Mouse (Mus musculus) embryonic facial prominence, embryonic 14.5 days (tissue): ENCODE data around the gene Ctf2. TPM values are rescaled to one million over a fixed set of nuclear protein-coding genes. Genes with fewer than 3 reads are reported as not detected.

Source experiments
- ATAC-seq: fragments of 200-750 bp; cut with Nextera tagmentation; 2 replicates; pipeline ENCODE4 v1.8.0; 2017; ENCODE audit warnings: low read depth, moderate number of reproducible peaks, moderate TSS enrichment
- DNase-seq: peaks from one replicate; pipeline ENCODE4 v3.0.0-alpha.2; 2015; ENCODE audit warnings: low spot score
- H3K27ac ChIP-seq: fragments of 300-500 bp; sonication (generic); replicated peaks from 2 replicates; pipeline ENCODE4 v1.5.1; 2014; ENCODE audit warnings: low read depth, mild to moderate bottlenecking, low read length, moderate library complexity
- H3K27me3 ChIP-seq: fragments of 300-500 bp; sonication (generic); replicated peaks from 2 replicates; pipeline ENCODE4 v1.6.1; 2014; ENCODE audit warnings: low read length; ENCODE audit not compliant: control insufficient read depth, insufficient read depth
- H3K36me3 ChIP-seq: fragments of 300-500 bp; sonication (generic); 2 replicates; pipeline ENCODE4 v1.6.1; 2014; ENCODE audit warnings: low read length, mixed read lengths; ENCODE audit not compliant: control insufficient read depth, insufficient read depth
- H3K4me1 ChIP-seq: fragments of 300-500 bp; sonication (generic); 2 replicates; pipeline ENCODE4 v1.6.1; 2014; ENCODE audit warnings: antibody characterized with exemption, low read length; ENCODE audit not compliant: control insufficient read depth, insufficient read depth
- H3K4me2 ChIP-seq: fragments of 300-500 bp; sonication (generic); 2 replicates; pipeline ENCODE4 v1.6.1; 2014; ENCODE audit warnings: low read depth, mild to moderate bottlenecking, low read length, moderate library complexity, mixed read lengths
- H3K4me3 ChIP-seq: fragments of 300-500 bp; sonication (generic); 2 replicates; pipeline ENCODE4 v1.5.1; 2014; ENCODE audit warnings: low read depth, mild to moderate bottlenecking, low read length
- H3K9ac ChIP-seq: fragments of 300-500 bp; sonication (generic); 2 replicates; pipeline ENCODE4 v1.6.1; 2014; ENCODE audit warnings: low read depth, mild to moderate bottlenecking, low read length, moderate library complexity, mixed read lengths
- H3K9me3 ChIP-seq: fragments of 300-500 bp; sonication (generic); 2 replicates; pipeline ENCODE4 v1.6.1; 2016; ENCODE audit warnings: low read length; ENCODE audit not compliant: control insufficient read depth
- WGBS: fragments of 180-500 bp; shearing (Covaris S2); extraction: QIAGEN DNeasy Blood & Tissue Kit; methylation state at CpG from one replicate; pipeline ENCODE4 v1.1.7; 2014; 5-methylcytosine and 5-hydroxymethylcytosine counted together
- polyA plus RNA-seq: library from polyadenylated mRNA; unstranded; fragments of >200 nt; fragmentation: Nextera tagmentation; extraction: Ambion mirVana; gene quantifications from 2 replicates; pipeline ENCODE4 v1.2.1, GENCODE M21; 2014

Gene Ctf2
- polyA plus RNA-seq, 1 experiment from 2014 or later, result 0.35 TPM

- ATAC-seq (no peak), DNase-seq (peak; percentile 92)
- H3K27me3 ChIP-seq, result no peaks in the 10 kb centered on the region
- H3K9me3 ChIP-seq, result no peaks in the 10 kb centered on the region
- under 1% methylated on average over 26 of the region's 26 CpGs for WGBS
- peak within 1 kb of the TSS; percentile 88 for H3K9ac ChIP-seq
- peaks cover 17% of the 10 kb centered on the region for H3K36me3 ChIP-seq
- peaks cover 12% of the 10 kb centered on the region; the same call in 1 of the 2 replicates for H3K4me1 ChIP-seq
- H3K4me3 ChIP-seq, result peak within 1 kb of the TSS; percentile 93
- peak within 1 kb of the TSS; percentile 74 for H3K4me2 ChIP-seq
- peak within 1 kb of the TSS; percentile 75 for H3K27ac ChIP-seq
Observed at GRCm38 (mm10) chr7:127744366-127745045, 12.5 kb upstream of the Ctf2 start, which contains the start of gene Fbxl19. Gene Fbxl19, plus strand, starts transcription at chr7:127744543.

DNA sequence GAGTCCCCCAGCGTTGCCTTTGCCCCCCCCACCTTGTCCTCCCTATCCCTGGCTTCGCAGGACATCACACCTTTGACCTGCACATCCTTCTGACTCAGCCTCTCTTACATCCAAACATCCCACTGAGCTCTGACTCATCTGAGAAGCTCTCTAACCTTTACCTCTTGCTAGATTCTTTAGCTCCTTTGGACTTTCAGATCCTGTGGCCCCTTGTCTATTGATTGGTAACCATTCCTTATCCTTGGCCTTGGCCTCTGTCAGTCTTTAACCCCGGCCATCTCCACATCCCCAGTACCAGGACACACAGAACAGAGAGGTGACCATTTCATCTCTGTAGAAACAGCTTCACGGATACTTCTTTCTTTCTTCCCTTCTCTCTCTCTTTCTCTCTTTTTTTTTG lies 1.8 kb downstream of the Ctf2 start:
- H3K4me3 ChIP-seq, result no peak overlapping the region
- WGBS, result 73% methylated on average over 4 of the region's 4 CpGs

DNA sequence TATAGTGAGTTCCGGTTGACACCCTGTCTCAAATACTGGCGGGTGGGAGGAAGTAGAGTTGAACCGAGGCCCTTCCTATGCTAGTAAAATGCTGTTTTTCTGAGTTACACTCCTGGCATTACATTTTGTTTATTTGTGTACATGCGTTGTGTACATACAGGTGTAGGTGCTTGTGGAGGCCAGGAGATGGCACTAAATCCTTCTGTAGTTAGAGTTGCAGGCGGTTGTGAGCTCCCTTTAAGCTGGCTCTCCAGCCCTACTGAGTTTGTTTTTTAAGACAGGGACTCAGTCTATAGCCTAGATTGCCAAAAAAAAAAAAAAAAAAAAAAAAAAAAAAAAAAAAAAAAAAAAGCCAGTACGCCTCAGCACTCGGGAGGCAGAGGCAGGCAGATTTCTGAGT lies 4.1 kb downstream of the Ctf2 start:
- no peak overlapping the region for H3K4me2 ChIP-seq
- WGBS, result 81% methylated on average over 7 of the region's 7 CpGs
- H3K36me3 ChIP-seq, result no peaks in the 10 kb centered on the region
- DNase-seq, result no peak
- no peak for ATAC-seq
- H3K9me3 ChIP-seq, result no peaks in the 10 kb centered on the region
- H3K27ac ChIP-seq, result no peak overlapping the region
- H3K4me3 ChIP-seq, result no peak overlapping the region
- no peaks in the 10 kb centered on the region for H3K4me1 ChIP-seq
- H3K9ac ChIP-seq, result no peak overlapping the region
- no peaks in the 10 kb centered on the region for H3K27me3 ChIP-seq

More for the DNA sequence above, 1.8 kb downstream of the Ctf2 start:
- Histone ChIP-seq H3K4me1 (no peaks in the 10 kb centered on the region), H3K27ac (no peak overlapping the region), H3K27me3 (no peaks in the 10 kb centered on the region), H3K4me2 (no peak overlapping the region), H3K9ac (no peak overlapping the region), H3K9me3 (no peaks in the 10 kb centered on the region), H3K36me3 (no peaks in the 10 kb centered on the region)
- DNase-seq, result no peak
- ATAC-seq, result no peak

DNA sequence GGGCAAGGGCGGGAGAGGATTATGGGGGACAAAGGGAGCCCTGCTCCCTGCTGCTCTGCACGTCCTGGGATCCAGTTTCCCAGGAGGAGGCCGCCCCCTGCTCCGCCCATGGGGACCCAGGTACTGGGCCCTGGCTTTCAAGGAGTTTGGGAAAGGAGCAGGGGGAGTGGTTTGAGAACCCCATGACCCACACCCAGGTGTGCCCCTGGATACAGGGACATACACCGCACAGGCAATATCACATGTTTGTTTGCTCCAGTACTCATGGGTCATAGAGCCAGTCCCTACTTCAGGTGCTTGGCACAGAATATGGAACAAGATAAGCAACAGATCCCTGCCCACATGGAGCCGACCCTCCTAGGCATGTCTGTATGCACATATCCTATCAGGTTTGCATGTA lies 6.0 kb downstream of the Ctf2 start:
- H3K27me3 ChIP-seq, result no peaks in the 10 kb centered on the region
- H3K27ac ChIP-seq, result no peak overlapping the region
- H3K4me2 ChIP-seq, result no peak overlapping the region
- DNase-seq (peak; percentile 12), ATAC-seq (peak; percentile 51; the same call in 1 of the 2 replicates)
- no peaks in the 10 kb centered on the region for H3K36me3 ChIP-seq
- 48% methylated on average over 6 of the region's 6 CpGs for WGBS
- no peak overlapping the region for H3K9ac ChIP-seq
- no peaks in the 10 kb centered on the region for H3K4me1 ChIP-seq
- no peaks in the 10 kb centered on the region for H3K9me3 ChIP-seq
- H3K4me3 ChIP-seq, result no peak overlapping the region

DNA sequence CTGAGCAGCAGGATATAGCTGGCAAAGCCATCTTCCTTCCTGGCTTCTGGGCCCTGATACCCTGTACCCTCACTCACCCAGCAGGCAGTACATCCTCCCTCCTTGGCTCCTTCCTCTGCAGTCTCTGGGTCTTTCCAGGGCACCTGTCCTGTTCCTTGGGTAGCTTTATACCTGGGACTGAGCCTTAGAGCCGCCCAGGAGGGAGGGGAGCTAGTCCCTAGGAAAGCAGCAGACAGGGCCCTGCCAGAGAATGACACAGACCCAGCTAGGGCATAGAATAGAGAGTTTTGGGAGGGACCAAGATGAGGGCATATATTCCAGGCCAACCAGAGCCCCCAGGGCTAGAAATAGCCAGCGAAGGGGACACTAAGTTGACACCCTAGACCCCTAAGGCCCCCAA lies 6.5 kb downstream of the Ctf2 start:
- DNase-seq (no peak), ATAC-seq (peak; percentile 50; the same call in 1 of the 2 replicates)
- Histone ChIP-seq H3K27me3 (no peaks in the 10 kb centered on the region), H3K9ac (no peak overlapping the region), H3K27ac (no peak overlapping the region), H3K4me1 (no peaks in the 10 kb centered on the region), H3K4me3 (no peak overlapping the region), H3K9me3 (no peaks in the 10 kb centered on the region), H3K36me3 (no peaks in the 10 kb centered on the region), H3K4me2 (no peak overlapping the region)
- WGBS, result 35% methylated on average over 2 of the region's 2 CpGs

GRCm38 (mm10) chr7:127719258-127719657 lies 12.7 kb downstream of the Ctf2 start:
- Histone ChIP-seq H3K4me2 (no peak overlapping the region), H3K9me3 (no peaks in the 10 kb centered on the region), H3K27ac (no peak overlapping the region), H3K27me3 (no peaks in the 10 kb centered on the region), H3K4me3 (no peak overlapping the region), H3K9ac (no peak overlapping the region), H3K4me1 (no peaks in the 10 kb centered on the region), H3K36me3 (peaks cover 15% of the 10 kb centered on the region)
- 88% methylated on average over 6 of the region's 6 CpGs for WGBS
- ATAC-seq (no peak), DNase-seq (no peak)

DNA sequence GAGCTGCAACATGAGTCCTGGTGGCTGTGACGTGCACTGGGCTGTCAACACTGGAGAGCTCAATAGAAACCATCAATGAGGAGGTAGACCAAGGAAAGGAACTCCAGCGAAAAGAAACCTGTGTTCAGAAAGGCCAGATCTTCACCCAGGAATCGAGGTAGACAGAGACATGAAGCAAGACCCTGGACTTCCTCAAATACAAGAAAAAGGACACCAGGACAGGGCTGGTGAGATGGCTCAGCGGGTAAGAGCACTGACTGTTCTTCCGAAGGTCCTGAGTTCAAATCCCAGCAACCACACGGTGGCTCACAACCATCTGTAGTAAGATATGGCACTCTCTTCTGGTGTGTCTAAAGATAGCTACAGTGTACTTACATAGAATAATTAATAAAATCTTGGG lies 13.6 kb downstream of the Ctf2 start:
- Histone ChIP-seq H3K4me1 (peaks cover 6% of the 10 kb centered on the region; the same call in 1 of the 2 replicates), H3K4me3 (no peak overlapping the region), H3K4me2 (no peak overlapping the region), H3K36me3 (peaks cover 15% of the 10 kb centered on the region), H3K9me3 (no peaks in the 10 kb centered on the region), H3K9ac (no peak overlapping the region), H3K27me3 (no peaks in the 10 kb centered on the region), H3K27ac (no peak overlapping the region)
- no peak for DNase-seq
- WGBS, result 90% methylated on average over 6 of the region's 6 CpGs
- no peak for ATAC-seq

DNA sequence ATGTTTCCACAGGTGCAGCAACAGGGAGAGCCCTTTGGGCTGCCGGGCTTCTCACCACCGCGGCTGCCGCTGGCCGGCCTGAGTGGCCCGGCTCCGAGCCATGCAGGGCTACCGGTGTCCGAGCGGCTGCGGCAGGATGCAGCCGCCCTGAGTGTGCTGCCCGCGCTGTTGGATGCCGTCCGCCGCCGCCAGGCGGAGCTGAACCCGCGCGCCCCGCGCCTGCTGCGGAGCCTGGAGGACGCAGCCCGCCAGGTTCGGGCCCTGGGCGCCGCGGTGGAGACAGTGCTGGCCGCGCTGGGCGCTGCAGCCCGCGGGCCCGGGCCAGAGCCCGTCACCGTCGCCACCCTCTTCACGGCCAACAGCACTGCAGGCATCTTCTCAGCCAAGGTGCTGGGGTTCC lies 15.0 kb downstream of the Ctf2 start:
- ATAC-seq (peak; percentile 32; the same call in 1 of the 2 replicates), DNase-seq (peak; percentile 36)
- no peaks in the 10 kb centered on the region for H3K27me3 ChIP-seq
- peak overlapping the region; percentile 56 for H3K4me2 ChIP-seq
- H3K27ac ChIP-seq, result no peak overlapping the region
- peak overlapping the region; percentile 28 for H3K4me3 ChIP-seq
- no peaks in the 10 kb centered on the region for H3K9me3 ChIP-seq
- peaks cover 11% of the 10 kb centered on the region for H3K4me1 ChIP-seq
- peak overlapping the region; percentile 48 for H3K9ac ChIP-seq
- peaks cover 15% of the 10 kb centered on the region for H3K36me3 ChIP-seq
- 1% methylated on average over 17 of the region's 41 CpGs for WGBS

DNA sequence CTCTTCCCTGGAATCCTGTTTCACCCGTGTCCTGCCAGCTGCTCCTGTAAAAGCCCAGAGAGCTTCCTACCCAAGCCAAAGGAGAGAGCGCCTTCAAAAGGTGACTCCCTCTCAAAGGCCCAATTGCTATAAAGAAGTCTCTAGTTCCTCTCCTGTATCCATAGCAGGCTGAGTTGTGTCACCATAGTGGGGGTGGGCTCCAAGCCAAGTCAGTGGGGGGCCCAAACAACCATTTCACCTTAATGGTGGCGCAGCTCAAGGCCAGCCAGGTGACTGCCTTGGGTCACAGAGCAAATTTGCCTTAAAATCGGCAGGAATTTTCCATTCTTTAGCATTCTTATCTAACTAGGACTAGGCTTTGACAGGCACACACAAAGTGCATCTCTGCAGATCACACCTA lies 17.1 kb downstream of the Ctf2 start:
- 81% methylated on average over 4 of the region's 4 CpGs for WGBS
- ATAC-seq (no peak), DNase-seq (no peak)
- Histone ChIP-seq H3K27me3 (no peaks in the 10 kb centered on the region), H3K9me3 (no peaks in the 10 kb centered on the region), H3K4me1 (peaks cover 22% of the 10 kb centered on the region), H3K27ac (no peak overlapping the region), H3K4me3 (no peak overlapping the region), H3K9ac (no peak overlapping the region), H3K4me2 (no peak overlapping the region), H3K36me3 (peaks cover 15% of the 10 kb centered on the region)
